Comparison of ENCODE assay signal across 16 mouse cellular contexts in the genomic region with DNA sequence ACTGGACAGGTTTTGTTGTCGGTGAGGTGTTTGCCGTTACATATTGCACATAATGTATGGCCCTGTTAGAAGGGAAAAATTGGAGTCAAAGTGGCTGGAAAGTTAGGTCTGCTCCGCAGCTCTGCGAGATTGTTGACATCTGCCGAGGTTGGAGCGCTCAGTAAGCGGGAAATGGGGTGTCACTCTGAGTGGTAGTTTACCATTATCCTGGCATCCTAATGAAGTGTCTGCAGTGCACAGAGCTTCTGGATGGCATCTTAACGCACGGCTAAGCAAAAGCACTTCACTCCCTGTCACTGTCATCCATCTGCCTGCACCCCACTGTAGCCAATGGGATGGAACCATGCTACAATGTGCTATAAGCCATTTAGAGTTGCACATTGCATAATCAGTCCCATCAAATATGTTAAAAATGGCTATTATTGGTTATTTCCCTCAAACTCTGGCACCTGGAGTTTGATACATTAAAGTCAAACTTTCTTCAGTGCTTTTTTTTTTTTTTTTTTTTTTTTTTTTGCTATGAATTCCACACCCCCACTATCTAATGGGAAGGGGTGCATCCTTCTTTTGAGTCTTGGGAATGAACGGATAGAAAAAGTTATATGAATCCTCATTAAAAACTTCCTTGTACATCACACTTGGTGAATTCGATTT.
DNase-seq lines count a peak whose midpoint lies in the region; ATAC-seq and TF ChIP-seq lines count a peak whose summit lies in the region.
"Had no signal": no experiment of that assay in that cellular context is flagged by ENCODE, and none has a peak within 500 bp of the region (broad histone marks: within the 10 kb centered on the region; RNA-seq: fewer than 3 reads in every experiment).

No protein-coding gene starts in this region.

- H3K27ac ChIP-seq in lung, embryonic 15.5 days = 0 out of 2 replicates have a peak overlapping the region, but pooled peaks have one; percentile 20
- H3K27ac ChIP-seq in ES-E14 (ENCODE audit: insufficient read depth, low read depth, low read length, poor library complexity, severe bottlenecking) = no peak overlapping the region
- peak overlapping the region; percentile 75 for H3K27ac ChIP-seq in forebrain, embryonic 15.5 days (replicated peaks)
- 0 out of 2 replicates have a peak overlapping the region, but pooled peaks have one; percentile 27 for H3K27ac ChIP-seq in limb, embryonic 15.5 days
- H3K27ac ChIP-seq in intestine, embryonic 16.5 days (ENCODE audit: low read length) = no peak overlapping the region
- H3K27ac ChIP-seq: liver, embryonic 15.5 days; stomach, embryonic 15.5 days had no signal

- ATAC-seq in lung, embryonic 15.5 days (ENCODE audit: borderline replicate concordance, extremely low read depth, low FRiP score, low TSS enrichment) = peak; percentile 83; the same call in 1 of the 2 replicates
- peak; percentile 92 for ATAC-seq in forebrain, embryonic 15.5 days (replicated peaks)
- no peak for ATAC-seq in limb, embryonic 15.5 days (ENCODE audit: insufficient number of reproducible peaks, low FRiP score, low TSS enrichment, low read depth)
- no peak for ATAC-seq in monocyte, adult 5-6 weeks (replicated peaks; ENCODE audit: insufficient number of reproducible peaks, low FRiP score, low TSS enrichment, poor library complexity, severe bottlenecking)
- no peak for ATAC-seq in intestine, embryonic 16.5 days

- no peaks in the 10 kb centered on the region for H3K36me3 ChIP-seq in lung, embryonic 15.5 days
- H3K36me3 ChIP-seq in ES-E14 (ENCODE audit: control insufficient read depth, insufficient read depth, low read length, poor library complexity, severe bottlenecking) = no peaks in the 10 kb centered on the region
- no peaks in the 10 kb centered on the region for H3K36me3 ChIP-seq in forebrain, embryonic 15.5 days
- H3K36me3 ChIP-seq in limb, embryonic 15.5 days = no peaks in the 10 kb centered on the region
- no peaks in the 10 kb centered on the region for H3K36me3 ChIP-seq in intestine, embryonic 16.5 days (ENCODE audit: control insufficient read depth, insufficient read depth, low read length)
- H3K36me3 ChIP-seq: liver, embryonic 15.5 days; midbrain, embryonic 10.5 days; stomach, embryonic 15.5 days had no signal

- H3K9me3 ChIP-seq in lung, embryonic 15.5 days = no peaks in the 10 kb centered on the region
- H3K9me3 ChIP-seq in ES-E14 (ENCODE audit: control insufficient read depth, insufficient read depth, low read depth, low read length) = no peaks in the 10 kb centered on the region
- no peaks in the 10 kb centered on the region for H3K9me3 ChIP-seq in forebrain, embryonic 15.5 days
- H3K9me3 ChIP-seq in limb, embryonic 15.5 days = no peaks in the 10 kb centered on the region
- no peaks in the 10 kb centered on the region for H3K9me3 ChIP-seq in intestine, embryonic 16.5 days (ENCODE audit: control insufficient read depth, low read length)
- H3K9me3 ChIP-seq: liver, embryonic 15.5 days; midbrain, embryonic 10.5 days; stomach, embryonic 15.5 days had no signal

- TF ChIP-seq POLR2A in lung, adult 2 months (IDR thresholded peaks at IDR 0.05; ENCODE audit: borderline replicate concordance, extremely low read depth, low read depth, low read length) = no peak

- in situ Hi-C loops in ES-E14 (cut with MboI; ENCODE audit: low sequenced_read_pairs in 2 of 2, unreplicated experiment in 2 of 2) = no loop called here

- H3K4me1 ChIP-seq in lung, embryonic 15.5 days = peaks cover 12% of the 10 kb centered on the region
- no peaks in the 10 kb centered on the region for H3K4me1 ChIP-seq in lung, adult 2 months (ENCODE audit: control insufficient read depth, insufficient read depth, low read length)
- no peaks in the 10 kb centered on the region for H3K4me1 ChIP-seq in ES-E14 (ENCODE audit: control insufficient read depth in 2 of 2, insufficient read depth in 2 of 2, low read length in 2 of 2, poor library complexity in 1 of 2)
- peaks cover 24% of the 10 kb centered on the region for H3K4me1 ChIP-seq in forebrain, embryonic 15.5 days
- 0 out of 2 replicates have a peak, but pooled peaks cover 11% of the 10 kb centered on the region for H3K4me1 ChIP-seq in limb, embryonic 15.5 days
- H3K4me1 ChIP-seq in intestine, embryonic 16.5 days (ENCODE audit: control insufficient read depth, insufficient read depth, low read length) = peaks cover 5% of the 10 kb centered on the region; the same call in 1 of the 2 replicates
- H3K4me1 ChIP-seq: stomach, embryonic 15.5 days had no signal

- H3K4me2 ChIP-seq in lung, embryonic 15.5 days = 0 out of 2 replicates have a peak overlapping the region, but pooled peaks have one; percentile 14
- no peak overlapping the region for H3K4me2 ChIP-seq in forebrain, embryonic 15.5 days (replicated peaks)
- no peak overlapping the region for H3K4me2 ChIP-seq in limb, embryonic 15.5 days
- no peak overlapping the region for H3K4me2 ChIP-seq in intestine, embryonic 16.5 days (ENCODE audit: low read depth, low read length)
- H3K4me2 ChIP-seq: liver, embryonic 15.5 days had no signal

- no peaks in the 10 kb centered on the region for H3K27me3 ChIP-seq in lung, embryonic 15.5 days
- H3K27me3 ChIP-seq in forebrain, embryonic 15.5 days = no peaks in the 10 kb centered on the region
- H3K27me3 ChIP-seq in limb, embryonic 15.5 days = no peaks in the 10 kb centered on the region
- H3K27me3 ChIP-seq in intestine, embryonic 16.5 days (replicated peaks; ENCODE audit: control insufficient read depth, insufficient read depth, low read length) = no peaks in the 10 kb centered on the region; the same call in 1 of the 2 replicates
- H3K27me3 ChIP-seq: liver, embryonic 15.5 days; stomach, embryonic 15.5 days had no signal

- no peak overlapping the region for H3K9ac ChIP-seq in lung, embryonic 15.5 days
- H3K9ac ChIP-seq in ES-E14 (ENCODE audit: insufficient read depth, low read depth, low read length, poor library complexity, severe bottlenecking) = no peak overlapping the region; the same call in 1 of the 2 replicates
- H3K9ac ChIP-seq in forebrain, embryonic 15.5 days (replicated peaks) = no peak overlapping the region
- no peak overlapping the region for H3K9ac ChIP-seq in limb, embryonic 15.5 days
- no peak overlapping the region for H3K9ac ChIP-seq in intestine, embryonic 16.5 days (ENCODE audit: low read depth, low read length)
- H3K9ac ChIP-seq: liver, embryonic 15.5 days; stomach, embryonic 15.5 days had no signal

- WGBS in lung, embryonic 15.5 days = 61% methylated on average over 11 of the region's 11 CpGs
- 76% methylated on average over 11 of the region's 11 CpGs for WGBS in lung, adult 2 months
- WGBS in forebrain, embryonic 15.5 days = 53% methylated on average over 11 of the region's 11 CpGs
- WGBS in limb, embryonic 15.5 days = 74% methylated on average over 11 of the region's 11 CpGs
- WGBS in intestine, embryonic 16.5 days = 82% methylated on average over 11 of the region's 11 CpGs

- DNase-seq in lung, adult 2 months = no peak
- DNase-seq in ES-E14 (ENCODE audit: low read depth, low spot score) = no peak
- no peak for DNase-seq in cerebellum, adult 9-10 months
- DNase-seq: adrenal gland, postnatal 36 days; cerebellum, postnatal 14 days; layer of hippocampus, postnatal 36 days; left cerebral cortex, postnatal 4 days; spleen, adult 18-20 months had no signal

- TF ChIP-seq CTCF in lung, adult 2 months (IDR thresholded peaks at IDR 0.05; ENCODE audit: insufficient read depth, low read length) = no peak

- H3K4me3 ChIP-seq in lung, embryonic 15.5 days = no peak overlapping the region
- no peak overlapping the region for H3K4me3 ChIP-seq in lung, adult 2 months (replicated peaks; ENCODE audit: extremely low read depth, low read depth, low read length)
- no peak overlapping the region for H3K4me3 ChIP-seq in ES-E14 (ENCODE audit: insufficient read depth in 1 of 2, low read depth in 1 of 2, low read length in 2 of 2, poor library complexity in 1 of 2, severe bottlenecking in 1 of 2)
- H3K4me3 ChIP-seq in forebrain, embryonic 15.5 days = no peak overlapping the region
- H3K4me3 ChIP-seq in limb, embryonic 15.5 days = no peak overlapping the region
- no peak overlapping the region for H3K4me3 ChIP-seq in intestine, embryonic 16.5 days (ENCODE audit: low read length)
- H3K4me3 ChIP-seq: liver, embryonic 15.5 days; stomach, embryonic 15.5 days had no signal

TF ChIP-seq in ES-E14, 5 proteins besides CTCF, POLR2A, EP300 and RAD21:
- TF ChIP-seq CHD2 (IDR thresholded peaks at IDR 0.05; ENCODE audit: low read depth, low read length) (no peak), ZNF384 (IDR thresholded peaks at IDR 0.05; ENCODE audit: low read depth, low read length) (peak; percentile 88)

Comparison
In these comparisons a context has a peak if more than half of its experiments do, and no peak if none do; other contexts are left out.
1. ATAC-seq: peak in lung, embryonic 15.5 days (single experiment) and forebrain, embryonic 15.5 days (single experiment); none in limb, embryonic 15.5 days (single experiment), monocyte, adult 5-6 weeks (single experiment) and intestine, embryonic 16.5 days (single experiment).
2. H3K27ac ChIP-seq: peak in lung, embryonic 15.5 days (single experiment), forebrain, embryonic 15.5 days (single experiment) and limb, embryonic 15.5 days (single experiment); none in ES-E14 (single experiment) and intestine, embryonic 16.5 days (single experiment).